Mouse (Mus musculus): ENCODE data around the gene Gm27021.

- TF ChIP-seq CTCF (IDR thresholded peaks at IDR 0.05; ENCODE audit: low read depth): no peak
- no peak for TF ChIP-seq EP300 (IDR thresholded peaks at IDR 0.05; ENCODE audit: low read depth)
Observed at GRCm38 (mm10) chr8:120679629-120680387, 11.9 kb upstream of the Gm27021 start.
